Mouse (Mus musculus): ENCODE results near the gene Vps26a.

Vps26a gene

GRCm38 (mm10) chr10:62486618-62487415 lies at the start of gene Vps26a:
TSS of gene Vps26a (minus strand) at chr10:62486805.
- peak; percentile 98 to 99 for DNase-seq (ENCODE audit: low spot score in 2 of 2)

- DNase-seq (ENCODE audit: low spot score in 2 of 2) = no peak
Observed at GRCm38 (mm10) chr10:62534509-62534908, 47.9 kb upstream of the Vps26a start.

- DNase-seq (ENCODE audit: low spot score in 2 of 2) = no peak
Observed at GRCm38 (mm10) chr10:62532832-62533231, 46.2 kb upstream of the Vps26a start.

GRCm38 (mm10) chr10:62530183-62530582 lies 43.6 kb upstream of the Vps26a start:
- no peak for DNase-seq (ENCODE audit: low spot score in 2 of 2)

GRCm38 (mm10) chr10:62527351-62527750 lies 40.7 kb upstream of the Vps26a start, which contains the start of gene Srgn:
TSS of gene Srgn (minus strand) at chr10:62527451.
- no peak for DNase-seq (ENCODE audit: low spot score in 2 of 2)

GRCm38 (mm10) chr10:62522346-62522950 lies 35.8 kb upstream of the Vps26a start:
- no peak for DNase-seq (ENCODE audit: low spot score in 2 of 2)

- no peak for DNase-seq (ENCODE audit: low spot score in 2 of 2)
Observed at GRCm38 (mm10) chr10:62521763-62522162, 35.2 kb upstream of the Vps26a start.

- no peak for DNase-seq (ENCODE audit: low spot score in 2 of 2)
Observed at GRCm38 (mm10) chr10:62520911-62521310, 34.3 kb upstream of the Vps26a start.

- DNase-seq (ENCODE audit: low spot score in 2 of 2) = no peak
Observed at GRCm38 (mm10) chr10:62517511-62517910, 30.9 kb upstream of the Vps26a start.

- no peak for DNase-seq (ENCODE audit: low spot score in 2 of 2)
Observed at GRCm38 (mm10) chr10:62512855-62513254, 26.2 kb upstream of the Vps26a start.

GRCm38 (mm10) chr10:62511528-62511927 lies 24.9 kb upstream of the Vps26a start:
- DNase-seq (ENCODE audit: low spot score in 2 of 2) = no peak

GRCm38 (mm10) chr10:62509032-62509656 lies 22.5 kb upstream of the Vps26a start:
- no peak for DNase-seq (ENCODE audit: low spot score in 2 of 2)

GRCm38 (mm10) chr10:62508459-62508858 lies 21.9 kb upstream of the Vps26a start:
- no peak for DNase-seq (ENCODE audit: low spot score in 2 of 2)

GRCm38 (mm10) chr10:62507591-62508308 lies 21.1 kb upstream of the Vps26a start:
- DNase-seq (ENCODE audit: low spot score in 2 of 2) = no peak

GRCm38 (mm10) chr10:62507071-62507470 lies 20.5 kb upstream of the Vps26a start:
- DNase-seq (ENCODE audit: low spot score in 2 of 2) = no peak

- DNase-seq (ENCODE audit: low spot score in 2 of 2) = no peak
Observed at GRCm38 (mm10) chr10:62506019-62506556, 19.5 kb upstream of the Vps26a start.

GRCm38 (mm10) chr10:62505224-62505983 lies 18.8 kb upstream of the Vps26a start:
- DNase-seq (ENCODE audit: low spot score in 2 of 2) = no peak

GRCm38 (mm10) chr10:62503836-62504628 lies 17.4 kb upstream of the Vps26a start:
- DNase-seq (ENCODE audit: low spot score in 2 of 2) = no peak

GRCm38 (mm10) chr10:62503353-62503752 lies 16.7 kb upstream of the Vps26a start:
- no peak for DNase-seq (ENCODE audit: low spot score in 2 of 2)

GRCm38 (mm10) chr10:62501951-62502350 lies 15.3 kb upstream of the Vps26a start:
- no peak for DNase-seq (ENCODE audit: low spot score in 2 of 2)
